Mouse (Mus musculus) MN1 (cell line): Measurements from ENCODE around the gene Cdc26.
A peak's percentile ranks its signal among the peaks of the same experiment; 100 is the strongest.

Experiments
- DNase-seq: peaks from one replicate; pipeline ENCODE4 v3.0.0-alpha.2; 2016; ENCODE audit warnings: low spot score

The Cdc26 gene

GRCm38 (mm10) chr4:62408601-62409282, at the start of gene Cdc26, which contains the start of gene Prpf4:
TSS of gene Cdc26 (minus strand) at chr4:62408642.
TSS of gene Prpf4 (plus strand) at chr4:62408797.
- DNase-seq: peak; percentile 97

- peak; percentile 23 for DNase-seq
These were observed 46.6 kb upstream of the Cdc26 start for GRCm38 (mm10) chr4:62454995-62455394.

GRCm38 (mm10) chr4:62440986-62441385, 32.5 kb upstream of the Cdc26 start:
- DNase-seq: no peak

- no peak for DNase-seq
These were observed 32.1 kb upstream of the Cdc26 start for GRCm38 (mm10) chr4:62440544-62440943.

GRCm38 (mm10) chr4:62439793-62440192, 31.4 kb upstream of the Cdc26 start:
- no peak for DNase-seq

GRCm38 (mm10) chr4:62437871-62438270, 29.4 kb upstream of the Cdc26 start:
- DNase-seq: no peak

GRCm38 (mm10) chr4:62437256-62437778, 28.9 kb upstream of the Cdc26 start:
- no peak for DNase-seq

GRCm38 (mm10) chr4:62435081-62435480, 26.6 kb upstream of the Cdc26 start, which contains the start of gene Rnf183:
TSS of gene Rnf183 (minus strand) at chr4:62435252.
- no peak for DNase-seq

GRCm38 (mm10) chr4:62433939-62434870, 25.8 kb upstream of the Cdc26 start:
- no peak for DNase-seq

GRCm38 (mm10) chr4:62431522-62431921, 23.1 kb upstream of the Cdc26 start:
- DNase-seq: peak; percentile 14

GRCm38 (mm10) chr4:62430678-62431077, 22.2 kb upstream of the Cdc26 start:
- DNase-seq: no peak

GRCm38 (mm10) chr4:62429616-62430015, 21.2 kb upstream of the Cdc26 start:
- no peak for DNase-seq

- DNase-seq: no peak
These were observed 19.7 kb upstream of the Cdc26 start for GRCm38 (mm10) chr4:62427978-62428758.

GRCm38 (mm10) chr4:62425891-62426290, 17.4 kb upstream of the Cdc26 start:
- no peak for DNase-seq

- no peak for DNase-seq
These were observed 10.6 kb upstream of the Cdc26 start for GRCm38 (mm10) chr4:62419091-62419490.

- no peak for DNase-seq
These were observed 10.0 kb upstream of the Cdc26 start for GRCm38 (mm10) chr4:62418448-62418847.

GRCm38 (mm10) chr4:62411606-62412005, 3.2 kb upstream of the Cdc26 start:
- DNase-seq: no peak

- DNase-seq: no peak
These were observed 1.9 kb upstream of the Cdc26 start for GRCm38 (mm10) chr4:62410325-62410724.

GRCm38 (mm10) chr4:62409615-62410014, 1.2 kb upstream of the Cdc26 start:
- no peak for DNase-seq

- DNase-seq: peak; percentile 26
These were observed 486 bp downstream of the Cdc26 start for GRCm38 (mm10) chr4:62407730-62408582.

- DNase-seq: no peak
These were observed 2.3 kb downstream of the Cdc26 start for GRCm38 (mm10) chr4:62406133-62406532.
